Mouse (Mus musculus): ENCODE measurements around the gene Arrdc4. TPM values are rescaled to one million over a fixed set of nuclear protein-coding genes. Genes with fewer than 3 reads are reported as not detected.

Arrdc4 gene
- polyA plus RNA-seq, 1 experiment from 2014 or later, result 25.0 TPM

DNA sequence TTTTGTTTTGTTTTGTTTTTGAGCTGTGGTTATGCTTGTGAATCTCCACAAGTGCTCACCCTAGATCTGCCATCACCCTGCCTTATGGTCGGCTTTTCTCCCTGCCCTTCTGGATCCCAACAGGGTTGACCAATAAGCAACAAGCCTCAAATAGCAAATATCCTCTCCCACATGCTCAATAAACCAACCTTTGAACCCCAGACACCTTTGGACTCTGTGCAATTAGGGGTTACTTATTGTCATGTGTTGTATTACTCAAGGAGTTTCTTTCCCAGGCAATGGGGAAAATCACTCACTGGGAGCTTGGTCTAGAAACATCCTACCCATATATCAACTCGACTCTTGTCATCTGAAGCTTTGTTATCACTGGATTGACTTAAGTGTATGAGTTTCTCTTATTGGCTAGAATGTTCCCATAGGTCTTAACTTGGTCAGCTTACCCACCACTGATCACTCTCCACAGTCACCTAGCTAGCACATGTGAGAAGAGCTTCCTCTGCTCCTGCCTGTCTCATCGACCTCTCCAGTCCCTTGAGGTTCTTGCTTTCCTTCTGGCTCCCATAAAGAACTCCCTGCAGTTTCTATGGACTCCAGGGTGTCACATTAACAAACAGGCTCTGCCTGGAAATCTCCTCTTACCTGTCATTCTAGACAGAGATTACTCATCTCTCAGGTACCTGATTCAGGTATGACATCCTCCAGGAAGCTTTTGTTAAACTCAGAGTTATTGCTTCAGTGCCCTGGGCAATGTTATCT, 40.3 kb downstream of the Arrdc4 start:
- no peak for ATAC-seq (ENCODE audit: insufficient number of reproducible peaks, insufficient read depth, low FRiP score, low TSS enrichment, low read depth)
- Histone ChIP-seq H3K27ac (no peak overlapping the region), H3K9ac (no peak overlapping the region), H3K36me3 (no peaks in the 10 kb centered on the region), H3K4me2 (no peak overlapping the region), H3K9me3 (no peaks in the 10 kb centered on the region), H3K4me3 (no peak overlapping the region), H3K4me1 (no peaks in the 10 kb centered on the region), H3K27me3 (no peaks in the 10 kb centered on the region)
- WGBS, result 72% methylated on average over 3 of the region's 3 CpGs

DNA sequence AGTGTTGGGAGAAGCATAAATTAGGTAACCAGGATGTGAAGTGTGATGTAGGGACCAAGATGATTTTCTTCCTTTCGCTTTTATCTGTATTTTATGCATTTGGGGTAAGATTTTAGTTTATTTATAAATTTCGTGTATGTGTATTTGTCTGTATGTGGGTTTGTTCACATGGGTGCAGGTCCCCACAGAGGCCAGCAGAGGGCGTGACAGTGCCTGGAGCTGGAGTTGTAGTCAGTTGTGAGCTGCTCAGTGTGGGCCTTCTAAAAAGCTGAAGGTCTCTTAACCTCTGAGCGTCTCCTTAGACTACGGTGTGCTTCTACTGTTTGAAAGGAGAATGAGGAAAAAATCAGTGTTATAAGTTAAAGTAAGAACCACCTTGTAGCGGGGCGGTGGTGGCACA, 43.9 kb downstream of the Arrdc4 start:
- Histone ChIP-seq H3K36me3 (no peaks in the 10 kb centered on the region), H3K4me1 (no peaks in the 10 kb centered on the region), H3K4me3 (no peak overlapping the region), H3K27ac (no peak overlapping the region), H3K9me3 (no peaks in the 10 kb centered on the region), H3K9ac (no peak overlapping the region), H3K27me3 (no peaks in the 10 kb centered on the region), H3K4me2 (no peak overlapping the region)
- ATAC-seq (ENCODE audit: insufficient number of reproducible peaks, insufficient read depth, low FRiP score, low TSS enrichment, low read depth), result no peak
- WGBS, result 92% methylated on average over 7 of the region's 7 CpGs

GRCm38 (mm10) chr7:68697313-68697712, 51.7 kb downstream of the Arrdc4 start:
- H3K27ac ChIP-seq, result no peak overlapping the region
- H3K9ac ChIP-seq, result no peak overlapping the region
- no peaks in the 10 kb centered on the region for H3K36me3 ChIP-seq
- WGBS, result 92% methylated on average over 3 of the region's 3 CpGs
- no peak for ATAC-seq (ENCODE audit: insufficient number of reproducible peaks, insufficient read depth, low FRiP score, low TSS enrichment, low read depth)
- no peaks in the 10 kb centered on the region for H3K4me1 ChIP-seq
- H3K4me3 ChIP-seq, result no peak overlapping the region
- H3K4me2 ChIP-seq, result no peak overlapping the region
- no peaks in the 10 kb centered on the region for H3K27me3 ChIP-seq
- no peaks in the 10 kb centered on the region for H3K9me3 ChIP-seq

DNA sequence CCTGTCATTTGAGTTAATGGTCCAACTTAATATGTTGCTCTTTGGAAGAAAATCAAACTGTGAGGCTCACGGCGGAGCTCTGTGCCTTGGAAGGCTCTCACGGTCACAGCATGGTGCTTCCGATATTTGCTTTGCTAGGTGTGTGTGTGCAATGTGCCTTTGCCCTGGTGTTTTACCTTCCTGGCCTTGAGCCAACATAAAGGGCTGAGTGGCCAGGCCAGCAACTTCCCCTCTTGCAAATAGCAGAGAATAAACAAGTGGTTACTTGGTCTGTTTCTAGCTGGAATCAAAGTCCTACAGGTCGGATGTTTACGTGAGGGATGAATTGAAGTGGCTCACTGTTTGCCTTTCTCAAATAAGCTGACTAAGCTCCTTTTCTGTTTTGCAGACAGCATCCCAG, 52.1 kb downstream of the Arrdc4 start:
- WGBS, result 78% methylated on average over 6 of the region's 6 CpGs
- no peaks in the 10 kb centered on the region for H3K27me3 ChIP-seq
- no peaks in the 10 kb centered on the region for H3K36me3 ChIP-seq
- no peaks in the 10 kb centered on the region for H3K9me3 ChIP-seq
- ATAC-seq (ENCODE audit: insufficient number of reproducible peaks, insufficient read depth, low FRiP score, low TSS enrichment, low read depth), result no peak
- H3K27ac ChIP-seq, result no peak overlapping the region
- no peaks in the 10 kb centered on the region for H3K4me1 ChIP-seq
- H3K4me2 ChIP-seq, result no peak overlapping the region
- no peak overlapping the region for H3K4me3 ChIP-seq
- H3K9ac ChIP-seq, result no peak overlapping the region

GRCm38 (mm10) chr7:68696446-68696845, 52.6 kb downstream of the Arrdc4 start:
- Histone ChIP-seq H3K9ac (no peak overlapping the region), H3K4me3 (no peak overlapping the region), H3K27ac (no peak overlapping the region), H3K27me3 (no peaks in the 10 kb centered on the region), H3K36me3 (no peaks in the 10 kb centered on the region), H3K9me3 (no peaks in the 10 kb centered on the region), H3K4me2 (no peak overlapping the region), H3K4me1 (no peaks in the 10 kb centered on the region)
- 90% methylated on average over 5 of the region's 5 CpGs for WGBS
- ATAC-seq (ENCODE audit: insufficient number of reproducible peaks, insufficient read depth, low FRiP score, low TSS enrichment, low read depth), result no peak

- Histone ChIP-seq H3K4me1 (no peaks in the 10 kb centered on the region), H3K9ac (no peak overlapping the region), H3K9me3 (0 out of 2 replicates have a peak, but pooled peaks cover 5% of the 10 kb centered on the region), H3K27me3 (no peaks in the 10 kb centered on the region), H3K36me3 (no peaks in the 10 kb centered on the region), H3K27ac (no peak overlapping the region), H3K4me2 (no peak overlapping the region), H3K4me3 (no peak overlapping the region)
- WGBS, result 46% methylated on average over 4 of the region's 4 CpGs
- ATAC-seq (ENCODE audit: insufficient number of reproducible peaks, insufficient read depth, low FRiP score, low TSS enrichment, low read depth), result no peak
Observed at GRCm38 (mm10) chr7:68692731-68693130, 56.3 kb downstream of the Arrdc4 start.

DNA sequence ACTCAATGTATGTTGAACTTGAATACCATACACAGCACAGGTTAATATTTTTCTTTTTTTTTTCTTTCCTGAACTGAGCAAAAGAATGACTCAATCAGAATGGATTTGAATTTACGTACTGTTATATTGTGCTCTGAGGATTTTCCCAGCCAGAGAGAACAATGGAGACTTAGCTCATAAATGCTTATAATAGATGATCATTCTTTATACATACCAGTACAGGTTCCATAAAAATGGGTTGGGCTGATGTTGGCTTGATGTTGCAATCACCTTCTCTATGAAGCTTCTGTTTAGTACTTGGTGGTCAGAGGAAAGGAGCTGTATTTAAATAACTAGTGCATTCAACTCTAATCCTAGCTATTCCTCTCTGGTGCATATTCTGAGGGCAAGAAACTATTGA, 57.6 kb downstream of the Arrdc4 start:
- H3K27ac ChIP-seq, result no peak overlapping the region
- no peaks in the 10 kb centered on the region for H3K27me3 ChIP-seq
- ATAC-seq (ENCODE audit: insufficient number of reproducible peaks, insufficient read depth, low FRiP score, low TSS enrichment, low read depth), result no peak
- 0 out of 2 replicates have a peak, but pooled peaks cover 5% of the 10 kb centered on the region for H3K4me1 ChIP-seq
- no peaks in the 10 kb centered on the region for H3K36me3 ChIP-seq
- WGBS, result 96% methylated on average over 1 of the region's 1 CpGs
- no peak overlapping the region for H3K9ac ChIP-seq
- H3K4me2 ChIP-seq, result no peak overlapping the region
- no peak overlapping the region for H3K4me3 ChIP-seq
- H3K9me3 ChIP-seq, result 0 out of 2 replicates have a peak, but pooled peaks cover 5% of the 10 kb centered on the region

GRCm38 (mm10) chr7:68687140-68687611, 61.9 kb downstream of the Arrdc4 start:
- Histone ChIP-seq H3K27ac (no peak overlapping the region), H3K4me3 (no peak overlapping the region), H3K4me1 (0 out of 2 replicates have a peak, but pooled peaks cover 5% of the 10 kb centered on the region), H3K36me3 (no peaks in the 10 kb centered on the region), H3K9me3 (0 out of 2 replicates have a peak, but pooled peaks cover 5% of the 10 kb centered on the region), H3K9ac (no peak overlapping the region), H3K27me3 (no peaks in the 10 kb centered on the region), H3K4me2 (no peak overlapping the region)
- no peak for ATAC-seq (ENCODE audit: insufficient number of reproducible peaks, insufficient read depth, low FRiP score, low TSS enrichment, low read depth)
- WGBS, result 65% methylated on average over 4 of the region's 4 CpGs

Measured in embryonic facial prominence, embryonic 13.5 days (tissue).